Mouse (Mus musculus) midbrain, embryonic 13.5 days (tissue): ENCODE results near the gene Syt16. TPM values are rescaled to one million over a fixed set of nuclear protein-coding genes. Genes with fewer than 3 reads are reported as not detected.

Experiments used
- ATAC-seq: fragments of 200-750 bp; cut with Nextera tagmentation; 2 replicates; pipeline ENCODE4 v1.8.0; 2017; ENCODE audit warnings: mild to moderate bottlenecking, moderate TSS enrichment, moderate library complexity
- H3K27ac ChIP-seq: fragments of 300-500 bp; sonication (generic); 2 replicates; pipeline ENCODE4 v1.5.1; 2015; ENCODE audit warnings: inconsistent platforms, mild to moderate bottlenecking, moderate library complexity
- H3K27me3 ChIP-seq: fragments of 300-500 bp; sonication (generic); 2 replicates; pipeline ENCODE4 v1.6.1; 2015; ENCODE audit warnings: mild to moderate bottlenecking, inconsistent platforms
- H3K36me3 ChIP-seq: fragments of 300-500 bp; sonication (generic); 2 replicates; pipeline ENCODE4 v1.6.1; 2015; ENCODE audit warnings: mild to moderate bottlenecking, inconsistent platforms
- H3K4me1 ChIP-seq: fragments of 300-500 bp; sonication (generic); replicated peaks from 2 replicates; pipeline ENCODE4 v1.6.1; 2015; ENCODE audit warnings: inconsistent platforms
- H3K4me2 ChIP-seq: fragments of 300-500 bp; sonication (generic); replicated peaks from 2 replicates; pipeline ENCODE4 v1.6.1; 2015; ENCODE audit warnings: moderate library complexity, mild to moderate bottlenecking, inconsistent platforms
- H3K4me3 ChIP-seq: fragments of 300-500 bp; sonication (generic); replicated peaks from 2 replicates; pipeline ENCODE4 v1.5.1; 2015; ENCODE audit warnings: mild to moderate bottlenecking, inconsistent platforms
- H3K9ac ChIP-seq: fragments of 300-500 bp; sonication (generic); replicated peaks from 2 replicates; pipeline ENCODE4 v1.6.1; 2015; ENCODE audit warnings: mild to moderate bottlenecking, inconsistent platforms
- H3K9me3 ChIP-seq: fragments of 300-500 bp; sonication (generic); 2 replicates; pipeline ENCODE4 v1.6.1; 2016; ENCODE audit warnings: mild to moderate bottlenecking, inconsistent platforms
- WGBS: fragments of 180-500 bp; shearing (Covaris S2); methylation state at CpG from one replicate; pipeline ENCODE4 v1.1.7; 2015; 5-methylcytosine and 5-hydroxymethylcytosine counted together
- polyA plus RNA-seq: library from polyadenylated mRNA; unstranded; fragments of >200 nt; fragmentation: Nextera tagmentation; extraction: Ambion mirVana; gene quantifications from 2 replicates; pipeline ENCODE4 v1.2.1, GENCODE M21; 2015

Gene Syt16
- polyA plus RNA-seq, 1 experiment from 2014 or later = 45.2 TPM

- no peak for ATAC-seq
- H3K27ac ChIP-seq = no peak overlapping the region
These were observed 119.4 kb downstream of the Syt16 start for GRCm38 (mm10) chr12:74116825-74117224.

DNA sequence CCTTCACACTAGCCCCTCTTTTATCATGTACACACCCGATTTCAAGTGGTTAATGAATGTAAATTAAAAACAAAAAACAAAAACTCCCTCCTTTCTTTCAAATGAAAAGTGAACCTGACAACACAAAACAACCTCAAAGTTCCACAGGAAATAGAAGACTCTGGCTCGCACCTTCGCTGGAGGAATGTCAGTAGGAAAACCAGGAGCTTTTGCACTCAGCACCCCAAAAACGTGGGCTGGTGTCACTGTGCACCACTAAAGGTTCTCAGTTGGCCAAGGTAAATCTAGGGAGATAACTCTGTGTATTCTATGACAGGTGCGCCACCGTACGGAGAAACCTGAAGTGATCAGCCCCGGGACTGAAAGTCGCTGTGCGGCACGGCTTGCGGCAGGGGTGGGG is 128.3 kb downstream of the Syt16 start:
- Histone ChIP-seq H3K9me3 (peaks cover 16% of the 10 kb centered on the region), H3K27me3 (no peaks in the 10 kb centered on the region), H3K27ac (no peak overlapping the region), H3K36me3 (peaks cover 8% of the 10 kb centered on the region; the same call in 1 of the 2 replicates), H3K4me2 (no peak overlapping the region), H3K4me3 (no peak overlapping the region), H3K4me1 (no peaks in the 10 kb centered on the region), H3K9ac (no peak overlapping the region)
- no peak for ATAC-seq
- WGBS = 83% methylated on average over 12 of the region's 12 CpGs

More at GRCm38 (mm10) chr12:74116825-74117224, 119.4 kb downstream of the Syt16 start:
- 64% methylated on average over 6 of the region's 6 CpGs for WGBS
- Histone ChIP-seq H3K36me3 (no peaks in the 10 kb centered on the region), H3K27me3 (no peaks in the 10 kb centered on the region), H3K4me2 (no peak overlapping the region), H3K4me3 (no peak overlapping the region), H3K9ac (no peak overlapping the region), H3K9me3 (peaks cover 6% of the 10 kb centered on the region; the same call in 1 of the 2 replicates), H3K4me1 (no peaks in the 10 kb centered on the region)

- 86% methylated on average over 1 of the region's 1 CpGs for WGBS
- Histone ChIP-seq H3K36me3 (peaks cover 8% of the 10 kb centered on the region; the same call in 1 of the 2 replicates), H3K4me1 (peaks cover 6% of the 10 kb centered on the region), H3K9me3 (peaks cover 16% of the 10 kb centered on the region), H3K9ac (no peak overlapping the region), H3K4me2 (no peak overlapping the region), H3K27me3 (no peaks in the 10 kb centered on the region), H3K4me3 (no peak overlapping the region), H3K27ac (no peak overlapping the region)
- no peak for ATAC-seq
These were observed 130.8 kb downstream of the Syt16 start for GRCm38 (mm10) chr12:74128229-74128628.

GRCm38 (mm10) chr12:74131790-74132189 is 134.3 kb downstream of the Syt16 start:
- ATAC-seq = no peak
- WGBS = 10% methylated on average over 2 of the region's 2 CpGs
- Histone ChIP-seq H3K4me2 (no peak overlapping the region), H3K36me3 (peaks cover 4% of the 10 kb centered on the region; the same call in 1 of the 2 replicates), H3K4me3 (no peak overlapping the region), H3K27ac (no peak overlapping the region; the same call in 1 of the 2 replicates), H3K9ac (no peak overlapping the region), H3K9me3 (0 out of 2 replicates have a peak, but pooled peaks cover 7% of the 10 kb centered on the region), H3K4me1 (peaks cover 6% of the 10 kb centered on the region), H3K27me3 (no peaks in the 10 kb centered on the region)

GRCm38 (mm10) chr12:74142147-74142546 is 144.7 kb downstream of the Syt16 start:
- Histone ChIP-seq H3K9ac (no peak overlapping the region), H3K9me3 (no peaks in the 10 kb centered on the region), H3K36me3 (no peaks in the 10 kb centered on the region), H3K4me1 (peaks cover 16% of the 10 kb centered on the region), H3K27ac (no peak overlapping the region), H3K27me3 (0 out of 2 replicates have a peak, but pooled peaks cover 2% of the 10 kb centered on the region), H3K4me2 (no peak overlapping the region), H3K4me3 (no peak overlapping the region)
- no peak for ATAC-seq
- 47% methylated on average over 7 of the region's 7 CpGs for WGBS

- Histone ChIP-seq H3K4me1 (peaks cover 16% of the 10 kb centered on the region), H3K27me3 (0 out of 2 replicates have a peak, but pooled peaks cover 2% of the 10 kb centered on the region), H3K27ac (no peak overlapping the region), H3K4me2 (no peak overlapping the region), H3K4me3 (no peak overlapping the region), H3K36me3 (no peaks in the 10 kb centered on the region), H3K9me3 (no peaks in the 10 kb centered on the region), H3K9ac (no peak overlapping the region)
- WGBS = 44% methylated on average over 5 of the region's 5 CpGs
- no peak for ATAC-seq
These were observed 146.9 kb downstream of the Syt16 start for GRCm38 (mm10) chr12:74144385-74144784.

GRCm38 (mm10) chr12:74160791-74161190 is 163.3 kb downstream of the Syt16 start:
- ATAC-seq = no peak

GRCm38 (mm10) chr12:74163080-74163479 is 165.6 kb downstream of the Syt16 start:
- Histone ChIP-seq H3K27me3 (no peaks in the 10 kb centered on the region), H3K4me3 (no peak overlapping the region), H3K4me2 (no peak overlapping the region), H3K4me1 (no peaks in the 10 kb centered on the region), H3K27ac (no peak overlapping the region), H3K36me3 (no peaks in the 10 kb centered on the region), H3K9ac (no peak overlapping the region), H3K9me3 (no peaks in the 10 kb centered on the region)
- WGBS = 94% methylated on average over 2 of the region's 2 CpGs
- ATAC-seq = no peak

More at GRCm38 (mm10) chr12:74160791-74161190, 163.3 kb downstream of the Syt16 start:
- H3K9ac ChIP-seq = no peak overlapping the region
- no peaks in the 10 kb centered on the region for H3K9me3 ChIP-seq
- H3K36me3 ChIP-seq = no peaks in the 10 kb centered on the region
- H3K4me1 ChIP-seq = no peaks in the 10 kb centered on the region
- 75% methylated on average over 3 of the region's 3 CpGs for WGBS
- H3K27ac ChIP-seq = no peak overlapping the region
- no peak overlapping the region for H3K4me2 ChIP-seq
- H3K27me3 ChIP-seq = no peaks in the 10 kb centered on the region
- H3K4me3 ChIP-seq = no peak overlapping the region

DNA sequence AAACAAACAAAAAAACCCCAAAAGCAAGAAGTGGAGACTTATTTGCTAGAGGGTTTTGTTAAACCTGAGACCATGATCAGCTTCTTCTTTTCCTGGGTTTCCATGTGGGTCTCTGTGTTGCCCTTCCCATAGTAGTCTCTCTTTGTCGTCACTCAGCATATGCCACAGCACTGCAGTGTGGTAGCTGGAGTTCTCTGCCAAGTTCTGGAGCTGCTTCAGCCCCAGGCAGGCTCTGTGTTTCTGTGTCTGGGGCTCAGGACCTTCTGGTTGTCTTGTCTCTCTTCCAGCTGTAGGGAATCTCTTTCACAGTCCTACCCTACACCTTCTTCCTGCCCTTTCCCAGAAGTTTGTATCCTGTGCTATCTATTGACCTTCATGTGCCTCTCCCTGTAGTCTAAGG is 173.8 kb downstream of the Syt16 start:
- WGBS = 77% methylated on average over 1 of the region's 1 CpGs
- peaks cover 11% of the 10 kb centered on the region for H3K4me1 ChIP-seq
- H3K27ac ChIP-seq = no peak overlapping the region
- H3K27me3 ChIP-seq = no peaks in the 10 kb centered on the region
- no peak overlapping the region for H3K4me3 ChIP-seq
- H3K4me2 ChIP-seq = no peak overlapping the region
- H3K9ac ChIP-seq = no peak overlapping the region
- no peak for ATAC-seq
- H3K36me3 ChIP-seq = no peaks in the 10 kb centered on the region
- H3K9me3 ChIP-seq = no peaks in the 10 kb centered on the region

- no peak overlapping the region for H3K4me2 ChIP-seq
- H3K9me3 ChIP-seq = no peaks in the 10 kb centered on the region
- WGBS = 18% methylated on average over 3 of the region's 3 CpGs
- no peaks in the 10 kb centered on the region for H3K27me3 ChIP-seq
- H3K27ac ChIP-seq = no peak overlapping the region
- no peaks in the 10 kb centered on the region for H3K36me3 ChIP-seq
- H3K4me3 ChIP-seq = no peak overlapping the region
- H3K4me1 ChIP-seq = peaks cover 11% of the 10 kb centered on the region
- no peak overlapping the region for H3K9ac ChIP-seq
- ATAC-seq = no peak
These were observed 176.4 kb downstream of the Syt16 start for GRCm38 (mm10) chr12:74173902-74174301.

DNA sequence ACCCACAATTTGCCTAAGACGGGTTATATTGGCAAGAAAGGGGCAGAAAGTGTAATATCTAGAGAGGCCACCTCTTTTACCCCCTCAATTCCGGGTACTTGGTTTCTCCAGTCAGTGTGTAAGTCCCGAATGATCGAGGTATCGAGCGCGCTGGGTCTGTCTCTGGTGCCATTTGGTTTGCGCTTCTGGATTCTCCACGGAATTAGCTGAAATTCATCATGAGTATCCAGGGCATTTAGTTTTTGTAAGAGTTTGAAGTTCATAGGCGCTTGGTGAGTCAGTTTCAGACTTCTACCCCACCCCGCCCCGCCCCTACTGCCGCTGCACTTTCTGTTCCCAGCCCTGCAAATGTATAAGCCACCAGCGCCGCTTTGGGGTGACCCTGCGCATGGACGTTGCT is 187.1 kb downstream of the Syt16 start:
- no peak overlapping the region for H3K4me2 ChIP-seq
- no peak overlapping the region for H3K27ac ChIP-seq
- no peaks in the 10 kb centered on the region for H3K27me3 ChIP-seq
- no peak overlapping the region for H3K4me3 ChIP-seq
- no peak for ATAC-seq
- peaks cover 7% of the 10 kb centered on the region; the same call in 1 of the 2 replicates for H3K36me3 ChIP-seq
- no peaks in the 10 kb centered on the region for H3K9me3 ChIP-seq
- no peaks in the 10 kb centered on the region for H3K4me1 ChIP-seq
- 66% methylated on average over 17 of the region's 17 CpGs for WGBS
- no peak overlapping the region for H3K9ac ChIP-seq

GRCm38 (mm10) chr12:74188243-74188785 is 190.9 kb downstream of the Syt16 start:
- 83% methylated on average over 11 of the region's 11 CpGs for WGBS
- no peak for ATAC-seq

GRCm38 (mm10) chr12:74188815-74189214 is 191.4 kb downstream of the Syt16 start:
- Histone ChIP-seq H3K4me1 (no peaks in the 10 kb centered on the region), H3K4me3 (no peak overlapping the region), H3K9ac (no peak overlapping the region), H3K4me2 (no peak overlapping the region), H3K36me3 (peaks cover 7% of the 10 kb centered on the region; the same call in 1 of the 2 replicates), H3K9me3 (no peaks in the 10 kb centered on the region), H3K27me3 (no peaks in the 10 kb centered on the region), H3K27ac (no peak overlapping the region)
- peak; percentile 72; the same call in 1 of the 2 replicates for ATAC-seq
- WGBS = 26% methylated on average over 7 of the region's 7 CpGs

More at GRCm38 (mm10) chr12:74188243-74188785, 190.9 kb downstream of the Syt16 start:
- Histone ChIP-seq H3K4me3 (no peak overlapping the region), H3K27ac (no peak overlapping the region), H3K9me3 (no peaks in the 10 kb centered on the region), H3K36me3 (peaks cover 7% of the 10 kb centered on the region; the same call in 1 of the 2 replicates), H3K27me3 (no peaks in the 10 kb centered on the region), H3K4me2 (no peak overlapping the region), H3K4me1 (no peaks in the 10 kb centered on the region), H3K9ac (no peak overlapping the region)
